Mouse (Mus musculus) forebrain, embryonic 11.5 days (tissue): ENCODE data around the gene 4933427D14Rik. TPM values are rescaled to one million over a fixed set of nuclear protein-coding genes. Genes with fewer than 3 reads are reported as not detected.
A peak's percentile ranks its signal among the peaks of the same experiment; 100 is the strongest.
"Not testable (repeated sequence)": the region's sequence is repeated elsewhere in the genome, so short reads cannot be mapped to it uniquely, and the experiment has no call there.

Experiments
- ATAC-seq: fragments of 200-750 bp; cut with Nextera tagmentation; replicated peaks from 2 replicates; pipeline ENCODE4 v1.8.0; 2017; ENCODE audit warnings: moderate TSS enrichment; ENCODE audit not compliant: low FRiP score
- DNase-seq: peaks from one replicate; pipeline ENCODE4 v3.0.0-alpha.2; 2017; ENCODE audit warnings: low spot score
- H3K27ac ChIP-seq: fragments of 300-500 bp; sonication (generic); 2 replicates; pipeline ENCODE4 v1.5.1; 2014; ENCODE audit warnings: low read depth, low read length
- H3K27me3 ChIP-seq: fragments of 300-500 bp; sonication (generic); 2 replicates; pipeline ENCODE4 v1.6.1; 2014; ENCODE audit warnings: mild to moderate bottlenecking, low read length, mixed read lengths; ENCODE audit not compliant: control insufficient read depth, insufficient read depth
- H3K36me3 ChIP-seq: fragments of 300-500 bp; sonication (generic); 2 replicates; pipeline ENCODE4 v1.6.1; 2014; ENCODE audit warnings: mild to moderate bottlenecking, low read length, moderate library complexity, mixed read lengths; ENCODE audit not compliant: control insufficient read depth, insufficient read depth
- H3K4me1 ChIP-seq: fragments of 300-500 bp; sonication (generic); replicated peaks from 2 replicates; pipeline ENCODE4 v1.6.1; 2014; ENCODE audit warnings: low read length, mixed read lengths; ENCODE audit not compliant: control insufficient read depth, insufficient read depth
- H3K4me2 ChIP-seq: fragments of 300-500 bp; sonication (generic); 2 replicates; pipeline ENCODE4 v1.6.1; 2014; ENCODE audit warnings: low read depth, mild to moderate bottlenecking, low read length, moderate library complexity, mixed read lengths; ENCODE audit not compliant: severe bottlenecking
- H3K4me3 ChIP-seq: fragments of 300-500 bp; sonication (generic); 2 replicates; pipeline ENCODE4 v1.5.1; 2014; ENCODE audit warnings: low read depth, low read length
- H3K9ac ChIP-seq: fragments of 300-500 bp; sonication (generic); 2 replicates; pipeline ENCODE4 v1.6.1; 2014; ENCODE audit warnings: low read length
- H3K9me3 ChIP-seq: fragments of 300-500 bp; sonication (generic); 2 replicates; pipeline ENCODE4 v1.6.1; 2016; ENCODE audit warnings: low read length, mixed read lengths; ENCODE audit not compliant: control insufficient read depth
- WGBS: fragments of 180-500 bp; shearing (Covaris S2); extraction: QIAGEN DNeasy Blood & Tissue Kit; methylation state at CpG from one replicate; pipeline ENCODE4 v1.1.7; 2014; 5-methylcytosine and 5-hydroxymethylcytosine counted together
- polyA plus RNA-seq: library from polyadenylated mRNA; unstranded; fragments of >200 nt; fragmentation: Nextera tagmentation; extraction: Ambion mirVana; gene quantifications from 2 replicates; pipeline ENCODE4 v1.2.1, GENCODE M21; 2014

The 4933427D14Rik gene
- polyA plus RNA-seq, 1 experiment from 2014 or later: 19.2 TPM

DNA sequence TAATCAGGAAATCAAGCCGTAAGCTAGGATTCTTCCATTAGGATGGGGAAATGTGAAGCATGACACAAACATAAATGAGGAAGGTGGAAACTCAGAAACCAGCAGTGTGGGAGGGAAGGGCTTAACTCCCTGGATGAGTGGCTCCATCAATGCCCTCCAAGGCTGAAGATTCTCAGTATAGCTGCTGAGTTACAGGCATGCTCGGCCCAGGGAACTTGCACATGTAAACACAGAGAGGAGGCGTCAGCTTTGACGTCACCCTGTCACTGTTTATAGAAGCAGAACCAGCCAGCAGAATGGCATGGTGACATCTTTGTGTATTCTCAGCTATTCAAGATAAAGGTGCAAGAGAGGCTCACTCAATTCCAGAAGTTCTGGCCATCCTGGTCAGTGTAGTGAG is 23.0 kb downstream of the 4933427D14Rik start:
- Histone ChIP-seq H3K4me3 (no peak overlapping the region), H3K27me3 (no peaks in the 10 kb centered on the region), H3K4me2 (no peak overlapping the region), H3K27ac (no peak overlapping the region), H3K9me3 (no peaks in the 10 kb centered on the region), H3K4me1 (no peaks in the 10 kb centered on the region), H3K36me3 (peaks cover 3% of the 10 kb centered on the region; the same call in 1 of the 2 replicates), H3K9ac (no peak overlapping the region)
- ATAC-seq: no peak
- no peak for DNase-seq
- 87% methylated on average over 4 of the region's 4 CpGs for WGBS

DNA sequence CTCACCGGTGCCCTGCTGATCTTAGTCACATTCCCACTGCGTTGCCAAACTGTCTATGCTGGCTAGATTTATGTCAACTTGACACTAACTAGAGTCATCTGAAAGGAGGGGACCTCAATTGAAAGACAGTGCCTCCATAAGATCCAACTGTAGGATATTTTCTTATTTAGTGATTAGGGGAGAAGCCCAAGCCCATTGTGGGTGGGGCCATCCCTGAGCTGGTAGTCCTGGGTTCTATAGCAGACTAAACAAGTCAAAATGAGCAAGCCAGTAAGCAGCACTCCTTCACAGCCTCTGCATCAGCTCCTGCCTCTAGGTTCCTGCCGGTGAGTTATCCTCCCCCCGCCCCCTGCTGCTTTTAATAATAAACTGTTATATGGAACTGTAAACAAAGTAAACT is 26.1 kb downstream of the 4933427D14Rik start:
- Histone ChIP-seq H3K27me3 (no peaks in the 10 kb centered on the region; the same call in 1 of the 2 replicates), H3K4me2 (no peak overlapping the region), H3K9me3 (no peaks in the 10 kb centered on the region), H3K4me3 (no peak overlapping the region), H3K27ac (no peak overlapping the region), H3K9ac (no peak overlapping the region), H3K36me3 (peaks cover 3% of the 10 kb centered on the region; the same call in 1 of the 2 replicates), H3K4me1 (no peaks in the 10 kb centered on the region; the same call in 1 of the 2 replicates)
- 94% methylated on average over 4 of the region's 4 CpGs for whole genome bisulfite sequencing
- DNase-seq: no peak
- no peak for ATAC-seq

DNA sequence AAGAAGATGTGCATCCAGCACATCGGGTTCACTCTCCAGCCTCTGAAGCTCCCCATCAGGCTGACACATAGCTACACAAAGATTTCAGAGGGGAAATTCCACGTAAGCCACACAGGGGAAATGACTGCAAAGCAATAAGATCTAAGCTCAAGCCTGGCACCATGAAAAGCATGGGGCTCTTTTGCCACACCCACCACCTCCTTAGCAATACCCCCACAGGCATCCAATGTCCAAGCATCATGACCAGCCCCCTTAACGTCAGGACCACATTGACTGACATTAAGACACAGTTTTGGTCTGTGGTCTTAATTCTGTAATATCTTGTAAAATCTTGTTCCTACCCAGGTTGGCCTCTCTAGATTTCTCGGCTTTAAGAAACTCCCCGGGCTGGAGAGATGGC is 26.7 kb downstream of the 4933427D14Rik start:
- Histone ChIP-seq H3K36me3 (peaks cover 3% of the 10 kb centered on the region; the same call in 1 of the 2 replicates), H3K27ac (no peak overlapping the region), H3K9ac (no peak overlapping the region), H3K4me1 (no peaks in the 10 kb centered on the region; the same call in 1 of the 2 replicates), H3K4me2 (no peak overlapping the region), H3K27me3 (no peaks in the 10 kb centered on the region; the same call in 1 of the 2 replicates), H3K4me3 (no peak overlapping the region), H3K9me3 (no peaks in the 10 kb centered on the region)
- ATAC-seq (no peak), DNase-seq (no peak)
- 86% methylated on average over 5 of the region's 5 CpGs for WGBS

DNA sequence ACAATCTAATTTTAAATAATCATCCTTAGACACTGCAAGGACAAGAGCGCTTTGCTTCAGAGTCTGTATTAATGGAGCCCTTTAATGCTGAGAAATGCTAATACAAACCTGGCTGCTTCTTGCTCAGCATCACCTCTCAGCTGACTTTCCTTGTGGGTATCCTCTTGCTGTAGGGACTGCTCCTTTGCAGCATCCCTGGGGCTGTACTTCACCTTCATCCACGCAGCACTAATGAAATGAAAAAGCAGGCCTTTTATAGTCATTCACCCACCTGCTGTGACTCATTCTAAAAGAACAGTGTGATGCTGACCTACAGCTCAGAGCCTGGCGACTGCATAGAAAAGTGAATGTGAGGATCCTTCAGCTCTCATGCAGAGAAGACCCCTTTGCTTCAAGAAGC is 30.7 kb downstream of the 4933427D14Rik start:
- H3K4me2 ChIP-seq: no peak overlapping the region
- H3K9ac ChIP-seq: no peak overlapping the region
- H3K27me3 ChIP-seq: no peaks in the 10 kb centered on the region; the same call in 1 of the 2 replicates
- no peak overlapping the region for H3K4me3 ChIP-seq
- WGBS: 23% methylated on average over 3 of the region's 3 CpGs
- no peaks in the 10 kb centered on the region; the same call in 1 of the 2 replicates for H3K4me1 ChIP-seq
- DNase-seq: no peak
- H3K36me3 ChIP-seq: peaks cover 5% of the 10 kb centered on the region; the same call in 1 of the 2 replicates
- no peaks in the 10 kb centered on the region for H3K9me3 ChIP-seq
- ATAC-seq: peak; percentile 56; the same call in 1 of the 2 replicates
- H3K27ac ChIP-seq: no peak overlapping the region

DNA sequence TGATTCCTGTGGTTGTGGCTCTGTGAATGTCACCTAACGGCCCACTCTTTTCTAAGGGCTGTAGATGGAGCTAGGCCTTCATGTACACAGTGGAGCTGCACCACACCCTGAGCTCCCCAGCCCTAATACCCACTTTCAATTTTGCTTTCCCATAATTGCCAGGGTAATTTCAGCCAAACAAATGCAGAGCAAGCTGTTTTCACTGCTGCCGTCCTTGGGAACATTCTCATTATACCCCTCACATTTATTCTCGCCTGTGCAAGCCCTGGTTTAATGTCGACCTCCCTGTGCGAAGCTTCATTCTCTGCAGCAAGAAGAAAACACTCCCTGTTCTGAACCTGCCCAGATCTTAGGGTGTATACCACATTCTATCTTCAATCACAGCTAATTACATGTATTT is 31.3 kb downstream of the 4933427D14Rik start:
- Histone ChIP-seq H3K36me3 (peaks cover 2% of the 10 kb centered on the region; the same call in 1 of the 2 replicates), H3K4me2 (no peak overlapping the region), H3K4me1 (no peaks in the 10 kb centered on the region; the same call in 1 of the 2 replicates), H3K27ac (no peak overlapping the region), H3K9me3 (no peaks in the 10 kb centered on the region), H3K4me3 (no peak overlapping the region), H3K27me3 (no peaks in the 10 kb centered on the region; the same call in 1 of the 2 replicates), H3K9ac (no peak overlapping the region)
- ATAC-seq (no peak), DNase-seq (no peak)
- 69% methylated on average over 5 of the region's 5 CpGs for WGBS

DNA sequence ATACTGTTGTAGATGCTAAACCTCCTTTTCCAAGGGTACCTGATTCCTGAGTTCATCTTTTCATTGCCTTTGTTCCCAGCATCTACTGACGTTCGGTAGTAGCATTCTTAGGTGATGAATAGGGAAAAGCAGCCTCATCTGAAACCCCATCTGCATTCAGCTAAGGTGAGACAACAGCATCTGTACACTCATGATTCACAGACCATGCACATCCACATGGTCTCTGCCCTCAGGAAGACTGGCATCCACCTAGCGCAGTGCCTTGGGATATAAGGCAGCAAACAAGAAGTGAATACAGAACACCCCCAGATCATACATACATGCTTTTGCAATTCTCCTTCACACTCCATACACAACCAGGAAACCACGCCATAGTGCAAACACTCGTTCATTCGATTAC is 32.5 kb downstream of the 4933427D14Rik start:
- Histone ChIP-seq H3K27ac (no peak overlapping the region), H3K36me3 (peaks cover 2% of the 10 kb centered on the region; the same call in 1 of the 2 replicates), H3K9ac (no peak overlapping the region), H3K4me3 (no peak overlapping the region), H3K4me1 (no peaks in the 10 kb centered on the region; the same call in 1 of the 2 replicates), H3K27me3 (no peaks in the 10 kb centered on the region; the same call in 1 of the 2 replicates), H3K9me3 (no peaks in the 10 kb centered on the region), H3K4me2 (no peak overlapping the region)
- DNase-seq (no peak), ATAC-seq (no peak)
- WGBS: 95% methylated on average over 6 of the region's 6 CpGs

DNA sequence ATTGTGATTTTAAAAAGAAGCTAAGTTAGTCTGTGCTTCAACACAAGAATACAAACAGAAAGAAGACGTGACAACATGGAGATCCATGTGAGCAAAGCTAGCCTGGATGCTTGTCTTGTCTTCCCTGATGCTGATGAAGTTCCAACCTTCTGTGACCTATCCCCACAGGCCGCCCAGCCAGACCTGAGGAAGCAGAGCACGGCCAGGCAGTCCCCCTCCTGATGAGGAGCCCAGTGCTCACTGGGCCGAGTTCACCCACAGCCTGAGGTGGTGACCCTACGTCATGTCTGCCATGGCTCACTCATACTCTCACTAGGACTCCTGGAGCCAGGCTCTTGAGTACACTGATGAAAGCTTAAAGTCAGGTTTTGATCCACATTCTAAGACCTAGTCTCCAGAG is 33.8 kb downstream of the 4933427D14Rik start:
- WGBS: 87% methylated on average over 5 of the region's 5 CpGs
- Histone ChIP-seq H3K9ac (no peak overlapping the region), H3K4me3 (no peak overlapping the region), H3K4me2 (no peak overlapping the region), H3K27ac (no peak overlapping the region), H3K27me3 (no peaks in the 10 kb centered on the region; the same call in 1 of the 2 replicates), H3K4me1 (no peaks in the 10 kb centered on the region; the same call in 1 of the 2 replicates), H3K9me3 (no peaks in the 10 kb centered on the region), H3K36me3 (peaks cover 2% of the 10 kb centered on the region; the same call in 1 of the 2 replicates)
- ATAC-seq (no peak), DNase-seq (no peak)

DNA sequence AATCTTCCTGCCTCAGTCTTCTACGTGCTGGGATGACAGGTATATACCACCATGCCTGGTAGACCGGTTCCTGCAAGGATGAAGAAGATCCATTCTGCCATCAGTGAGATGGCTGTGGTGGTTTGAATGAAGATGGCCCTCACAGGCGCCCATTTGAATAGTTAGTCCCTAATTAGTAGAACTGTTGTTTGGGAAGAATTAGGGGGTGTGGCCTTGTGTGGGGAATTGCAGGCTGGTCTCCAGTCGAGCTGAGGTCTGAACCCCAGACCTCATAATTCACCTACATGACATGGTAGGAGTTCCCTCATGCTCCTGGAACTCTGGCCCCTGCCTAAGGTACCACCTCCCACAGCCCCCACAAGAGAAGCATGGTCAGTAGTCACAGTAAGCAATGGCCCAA is 35.4 kb downstream of the 4933427D14Rik start:
- not testable (repeated sequence) for H3K36me3 ChIP-seq, DNase-seq, H3K4me3 ChIP-seq, H3K4me1 ChIP-seq, H3K27ac ChIP-seq, H3K9ac ChIP-seq, ATAC-seq, H3K4me2 ChIP-seq, H3K9me3 ChIP-seq, H3K27me3 ChIP-seq
- 80% methylated on average over 4 of the region's 4 CpGs for WGBS

DNA sequence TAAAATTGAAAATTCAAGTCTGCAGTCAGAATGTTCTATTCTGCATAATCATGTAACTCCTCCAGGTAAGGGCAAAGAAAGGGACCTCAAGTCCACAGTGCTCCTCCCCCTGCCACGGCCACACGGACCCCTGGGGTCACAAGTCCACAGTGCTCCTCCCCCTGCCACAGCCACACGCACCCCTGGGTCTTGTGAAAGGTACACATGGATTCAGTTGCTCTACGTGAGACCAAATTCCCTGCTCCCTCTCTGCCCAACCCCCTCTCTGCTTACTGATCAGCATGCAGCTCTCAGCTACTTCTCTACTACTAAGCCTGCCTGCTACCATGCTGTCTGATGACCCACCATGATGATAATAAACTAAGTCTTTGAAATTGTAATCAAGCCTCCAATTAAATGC is 37.4 kb downstream of the 4933427D14Rik start:
- H3K27ac ChIP-seq: no peak overlapping the region
- peaks cover 2% of the 10 kb centered on the region; the same call in 1 of the 2 replicates for H3K36me3 ChIP-seq
- WGBS: 85% methylated on average over 4 of the region's 4 CpGs
- ATAC-seq (no peak), DNase-seq (no peak)
- no peaks in the 10 kb centered on the region for H3K9me3 ChIP-seq
- no peak overlapping the region for H3K4me3 ChIP-seq
- H3K4me1 ChIP-seq: no peaks in the 10 kb centered on the region
- H3K27me3 ChIP-seq: no peaks in the 10 kb centered on the region; the same call in 1 of the 2 replicates
- H3K9ac ChIP-seq: no peak overlapping the region
- no peak overlapping the region for H3K4me2 ChIP-seq
